Mouse (Mus musculus) neural tube, embryonic 13.5 days (tissue): ENCODE data around the gene Ryr2. TPM values are rescaled to one million over a fixed set of nuclear protein-coding genes. Genes with fewer than 3 reads are reported as not detected.

Experiments used
- ATAC-seq: fragments of 200-750 bp; cut with Nextera tagmentation; 2 replicates; pipeline ENCODE4 v1.8.0; 2017; ENCODE audit warnings: low read depth, mild to moderate bottlenecking, moderate TSS enrichment, moderate library complexity
- H3K27ac ChIP-seq: fragments of 300-500 bp; sonication (generic); replicated peaks from 2 replicates; pipeline ENCODE4 v1.5.1; 2015; ENCODE audit warnings: moderate library complexity, mild to moderate bottlenecking, inconsistent platforms
- H3K27me3 ChIP-seq: fragments of 300-500 bp; sonication (generic); 2 replicates; pipeline ENCODE4 v1.6.1; 2015; ENCODE audit warnings: mild to moderate bottlenecking, inconsistent platforms
- H3K36me3 ChIP-seq: fragments of 300-500 bp; sonication (generic); 2 replicates; pipeline ENCODE4 v1.6.1; 2015; ENCODE audit warnings: mild to moderate bottlenecking, inconsistent platforms
- H3K4me1 ChIP-seq: fragments of 300-500 bp; sonication (generic); replicated peaks from 2 replicates; pipeline ENCODE4 v1.6.1; 2015; ENCODE audit warnings: inconsistent platforms
- H3K4me2 ChIP-seq: fragments of 300-500 bp; sonication (generic); 2 replicates; pipeline ENCODE4 v1.6.1; 2015; ENCODE audit warnings: inconsistent platforms, mild to moderate bottlenecking, moderate library complexity
- H3K4me3 ChIP-seq: fragments of 300-500 bp; sonication (generic); 2 replicates; pipeline ENCODE4 v1.5.1; 2015; ENCODE audit warnings: mild to moderate bottlenecking, inconsistent platforms
- H3K9ac ChIP-seq: fragments of 300-500 bp; sonication (generic); 2 replicates; pipeline ENCODE4 v1.6.1; 2015; ENCODE audit warnings: moderate library complexity, mild to moderate bottlenecking, inconsistent platforms
- H3K9me3 ChIP-seq: fragments of 300-500 bp; sonication (generic); 2 replicates; pipeline ENCODE4 v1.6.1; 2016; ENCODE audit warnings: inconsistent platforms
- WGBS: fragments of 180-500 bp; shearing (Covaris S2); methylation state at CpG from one replicate; pipeline ENCODE4 v1.1.7; 2015; 5-methylcytosine and 5-hydroxymethylcytosine counted together
- polyA plus RNA-seq: library from polyadenylated mRNA; unstranded; fragments of >200 nt; fragmentation: Nextera tagmentation; extraction: Ambion mirVana; gene quantifications from 2 replicates; pipeline ENCODE4 v1.2.1, GENCODE M21; 2015

Ryr2 gene
- polyA plus RNA-seq, 1 experiment from 2014 or later = 1.9 TPM

DNA sequence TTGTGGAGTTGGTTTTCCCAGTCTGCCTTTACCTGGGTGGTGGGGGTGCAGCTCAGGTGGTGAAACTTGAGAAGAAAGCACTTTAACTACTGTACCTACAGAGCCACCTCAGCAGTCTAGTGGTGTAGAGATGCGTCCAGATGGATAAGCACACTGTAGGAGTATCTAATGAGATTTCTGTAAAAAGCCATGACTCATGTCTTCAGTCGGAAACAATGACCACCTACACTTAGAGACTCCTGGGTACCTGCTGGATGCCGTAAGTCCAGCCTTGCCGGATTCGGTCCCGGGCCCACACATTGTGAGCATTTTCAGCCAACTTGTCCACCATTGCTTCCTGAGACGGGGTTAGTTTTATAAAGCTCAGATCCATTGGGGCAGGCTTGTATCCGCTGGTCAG lies 334.6 kb downstream of the Ryr2 start:
- Histone ChIP-seq H3K27ac (no peak overlapping the region), H3K9ac (no peak overlapping the region), H3K9me3 (no peaks in the 10 kb centered on the region), H3K27me3 (no peaks in the 10 kb centered on the region), H3K4me2 (no peak overlapping the region), H3K36me3 (no peaks in the 10 kb centered on the region), H3K4me1 (no peaks in the 10 kb centered on the region), H3K4me3 (no peak overlapping the region)
- WGBS = 95% methylated on average over 8 of the region's 8 CpGs
- ATAC-seq = no peak

DNA sequence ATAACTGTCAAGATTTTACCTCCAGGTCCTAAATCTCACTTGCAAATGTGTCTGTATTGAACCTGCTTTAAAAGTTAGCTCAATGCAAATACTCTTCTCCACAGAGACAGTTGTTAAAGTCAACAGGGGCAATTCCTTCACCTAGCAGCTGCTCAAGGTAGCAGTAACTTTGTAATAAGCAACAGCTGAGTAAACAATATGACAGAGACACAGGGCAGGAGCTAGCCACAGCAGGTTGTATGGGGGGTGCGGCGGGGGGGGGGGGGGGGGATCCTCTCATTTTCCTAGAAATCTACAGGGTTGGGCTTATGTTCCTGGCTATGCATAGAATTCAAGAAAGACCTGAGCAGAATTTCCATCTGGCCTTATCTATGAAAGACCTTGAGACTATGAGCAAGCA lies 339.8 kb downstream of the Ryr2 start:
- H3K27me3 ChIP-seq = no peaks in the 10 kb centered on the region
- H3K4me2 ChIP-seq = no peak overlapping the region
- H3K9me3 ChIP-seq = no peaks in the 10 kb centered on the region
- 50% methylated on average over 1 of the region's 2 CpGs for WGBS
- no peak overlapping the region for H3K4me3 ChIP-seq
- ATAC-seq = no peak
- no peaks in the 10 kb centered on the region for H3K4me1 ChIP-seq
- no peak overlapping the region for H3K9ac ChIP-seq
- H3K36me3 ChIP-seq = no peaks in the 10 kb centered on the region
- no peak overlapping the region for H3K27ac ChIP-seq

DNA sequence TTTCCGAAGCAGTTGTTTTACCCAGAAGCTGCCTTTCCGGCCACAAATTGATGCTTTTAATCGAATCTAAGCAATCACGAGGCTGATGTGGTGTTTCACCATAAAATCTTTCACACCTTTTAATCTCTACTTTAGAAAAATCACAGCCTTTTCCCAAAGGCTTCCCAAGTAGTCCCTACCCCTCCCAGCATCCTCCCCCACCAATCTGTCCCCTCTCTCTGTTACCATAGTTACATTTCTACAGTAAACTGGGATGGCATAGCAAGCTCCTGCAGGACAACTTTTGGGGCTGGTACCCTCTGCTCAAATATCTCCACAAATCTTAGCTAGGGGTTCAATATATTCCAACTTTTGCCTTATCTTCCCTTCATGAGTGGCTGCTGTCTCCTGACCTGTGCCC lies 342.8 kb downstream of the Ryr2 start:
- H3K4me1 ChIP-seq = no peaks in the 10 kb centered on the region
- no peaks in the 10 kb centered on the region for H3K9me3 ChIP-seq
- no peak overlapping the region for H3K4me2 ChIP-seq
- no peaks in the 10 kb centered on the region for H3K27me3 ChIP-seq
- no peak overlapping the region for H3K27ac ChIP-seq
- H3K36me3 ChIP-seq = no peaks in the 10 kb centered on the region
- ATAC-seq = no peak
- WGBS = 84% methylated on average over 4 of the region's 4 CpGs
- H3K9ac ChIP-seq = no peak overlapping the region
- no peak overlapping the region for H3K4me3 ChIP-seq

DNA sequence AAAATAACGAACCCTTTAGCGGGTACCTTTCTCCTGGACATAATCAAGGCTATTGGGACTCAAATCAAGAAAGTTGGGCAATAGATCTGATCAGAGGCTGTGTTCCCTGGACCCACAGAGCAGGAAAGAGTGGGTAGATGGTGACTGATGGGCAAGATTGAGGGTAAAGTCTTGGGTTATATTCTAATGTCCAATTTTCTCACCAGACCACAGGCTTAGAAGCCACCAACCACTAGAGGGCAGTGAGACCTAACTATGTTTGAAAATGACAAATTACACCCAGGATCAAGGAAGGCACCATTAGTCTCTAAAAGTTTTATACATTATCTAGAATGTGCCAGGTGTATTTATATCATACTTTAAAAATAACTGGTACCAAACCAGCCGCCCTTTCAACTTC lies 343.6 kb downstream of the Ryr2 start:
- Histone ChIP-seq H3K27me3 (no peaks in the 10 kb centered on the region), H3K36me3 (no peaks in the 10 kb centered on the region), H3K4me2 (no peak overlapping the region), H3K9ac (no peak overlapping the region), H3K4me1 (no peaks in the 10 kb centered on the region), H3K4me3 (no peak overlapping the region), H3K27ac (no peak overlapping the region), H3K9me3 (no peaks in the 10 kb centered on the region)
- WGBS = 91% methylated on average over 3 of the region's 3 CpGs
- no peak for ATAC-seq

DNA sequence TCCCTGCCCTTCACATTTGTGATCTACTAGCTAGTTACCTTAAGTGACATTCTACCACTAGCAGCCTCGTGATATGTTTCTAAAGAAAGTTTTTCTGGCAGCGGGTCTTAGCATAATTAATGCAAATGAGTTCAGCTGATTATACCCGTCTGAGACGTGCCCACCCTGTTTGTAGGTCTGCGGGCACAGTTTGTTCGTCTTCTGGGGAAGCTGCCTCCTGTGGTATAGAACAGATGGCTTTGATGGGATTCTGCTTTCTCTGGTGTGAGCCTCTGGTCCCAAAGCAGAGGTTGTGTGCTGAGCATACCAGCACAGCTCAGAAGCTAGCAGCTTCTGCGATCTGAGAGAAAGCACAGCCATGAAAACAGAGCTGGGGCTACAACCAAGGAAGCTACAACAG lies 348.9 kb downstream of the Ryr2 start:
- H3K27ac ChIP-seq = no peak overlapping the region
- no peak overlapping the region for H3K9ac ChIP-seq
- no peak overlapping the region for H3K4me2 ChIP-seq
- no peaks in the 10 kb centered on the region for H3K9me3 ChIP-seq
- ATAC-seq = no peak
- WGBS = 55% methylated on average over 7 of the region's 7 CpGs
- no peaks in the 10 kb centered on the region for H3K27me3 ChIP-seq
- no peaks in the 10 kb centered on the region for H3K4me1 ChIP-seq
- H3K4me3 ChIP-seq = no peak overlapping the region
- no peaks in the 10 kb centered on the region for H3K36me3 ChIP-seq

DNA sequence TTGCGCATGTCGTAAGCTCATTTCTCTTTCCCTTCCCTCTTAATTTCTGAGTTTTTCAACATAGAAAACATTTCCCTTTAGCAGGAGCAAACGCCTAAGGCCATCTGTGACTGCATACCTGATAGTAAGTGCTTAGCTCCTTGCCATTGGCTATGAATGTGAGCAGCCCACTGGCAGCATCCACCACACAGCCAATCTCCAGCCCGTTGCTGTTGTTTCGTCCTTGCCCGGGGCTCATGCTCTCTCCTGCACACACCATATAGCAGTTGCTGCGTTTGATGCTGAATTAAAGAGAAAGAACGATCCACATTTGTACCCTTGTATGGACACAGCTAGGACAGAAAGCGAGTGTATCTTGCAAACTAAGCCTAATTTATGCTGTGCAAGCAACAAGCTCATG lies 361.3 kb downstream of the Ryr2 start:
- H3K9ac ChIP-seq = no peak overlapping the region
- no peaks in the 10 kb centered on the region for H3K4me1 ChIP-seq
- no peaks in the 10 kb centered on the region for H3K27me3 ChIP-seq
- no peak for ATAC-seq
- H3K36me3 ChIP-seq = no peaks in the 10 kb centered on the region; the same call in 1 of the 2 replicates
- 90% methylated on average over 9 of the region's 9 CpGs for WGBS
- H3K9me3 ChIP-seq = no peaks in the 10 kb centered on the region
- no peak overlapping the region for H3K4me3 ChIP-seq
- no peak overlapping the region for H3K27ac ChIP-seq
- H3K4me2 ChIP-seq = no peak overlapping the region

DNA sequence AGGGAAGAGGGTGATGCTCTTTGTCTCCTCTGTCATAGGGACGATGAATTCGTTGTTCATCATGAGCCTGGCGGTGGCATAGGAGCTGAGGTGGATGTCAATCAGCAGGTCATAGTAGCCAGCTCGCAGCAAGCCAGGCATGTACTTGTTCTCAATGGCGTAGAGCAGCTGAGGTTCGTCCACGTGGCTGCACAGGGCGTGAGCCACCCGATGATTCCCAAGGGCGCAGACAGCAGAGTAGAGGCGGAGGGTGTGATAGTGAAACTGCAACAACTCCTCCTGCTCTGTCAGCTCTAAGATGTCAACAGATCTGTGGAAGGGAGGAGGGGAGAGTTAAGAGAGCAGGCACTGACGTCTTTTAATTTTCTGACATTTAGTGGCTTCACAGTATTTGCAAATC lies 368.5 kb downstream of the Ryr2 start:
- Histone ChIP-seq H3K4me3 (no peak overlapping the region), H3K4me1 (no peaks in the 10 kb centered on the region), H3K4me2 (no peak overlapping the region), H3K9me3 (no peaks in the 10 kb centered on the region), H3K36me3 (no peaks in the 10 kb centered on the region; the same call in none of the 2 replicates), H3K9ac (no peak overlapping the region), H3K27ac (no peak overlapping the region), H3K27me3 (no peaks in the 10 kb centered on the region)
- 97% methylated on average over 12 of the region's 12 CpGs for WGBS
- no peak for ATAC-seq

DNA sequence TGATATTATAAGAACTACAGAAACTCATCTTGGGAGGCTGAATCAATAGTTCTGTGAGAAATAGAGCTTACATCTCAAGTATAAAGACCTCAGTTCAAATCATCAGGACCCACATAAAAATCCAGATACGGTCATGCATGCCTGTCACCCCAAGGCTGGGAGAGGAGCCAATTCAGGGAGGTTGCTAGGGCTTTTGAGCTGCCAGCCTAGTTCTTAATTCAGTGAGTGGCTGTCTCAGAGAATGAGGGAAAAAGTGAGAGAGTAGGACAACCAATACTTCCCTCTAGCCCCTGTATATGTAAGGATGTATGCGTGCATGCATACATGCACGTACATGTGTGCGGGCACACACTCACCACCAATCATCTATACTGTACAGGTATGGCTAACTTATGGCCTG lies 390.5 kb downstream of the Ryr2 start:
- Histone ChIP-seq H3K36me3 (no peaks in the 10 kb centered on the region), H3K27ac (no peak overlapping the region), H3K4me3 (no peak overlapping the region), H3K27me3 (no peaks in the 10 kb centered on the region), H3K4me2 (no peak overlapping the region), H3K9me3 (no peaks in the 10 kb centered on the region), H3K9ac (no peak overlapping the region), H3K4me1 (no peaks in the 10 kb centered on the region)
- ATAC-seq = no peak
- 93% methylated on average over 4 of the region's 4 CpGs for WGBS

DNA sequence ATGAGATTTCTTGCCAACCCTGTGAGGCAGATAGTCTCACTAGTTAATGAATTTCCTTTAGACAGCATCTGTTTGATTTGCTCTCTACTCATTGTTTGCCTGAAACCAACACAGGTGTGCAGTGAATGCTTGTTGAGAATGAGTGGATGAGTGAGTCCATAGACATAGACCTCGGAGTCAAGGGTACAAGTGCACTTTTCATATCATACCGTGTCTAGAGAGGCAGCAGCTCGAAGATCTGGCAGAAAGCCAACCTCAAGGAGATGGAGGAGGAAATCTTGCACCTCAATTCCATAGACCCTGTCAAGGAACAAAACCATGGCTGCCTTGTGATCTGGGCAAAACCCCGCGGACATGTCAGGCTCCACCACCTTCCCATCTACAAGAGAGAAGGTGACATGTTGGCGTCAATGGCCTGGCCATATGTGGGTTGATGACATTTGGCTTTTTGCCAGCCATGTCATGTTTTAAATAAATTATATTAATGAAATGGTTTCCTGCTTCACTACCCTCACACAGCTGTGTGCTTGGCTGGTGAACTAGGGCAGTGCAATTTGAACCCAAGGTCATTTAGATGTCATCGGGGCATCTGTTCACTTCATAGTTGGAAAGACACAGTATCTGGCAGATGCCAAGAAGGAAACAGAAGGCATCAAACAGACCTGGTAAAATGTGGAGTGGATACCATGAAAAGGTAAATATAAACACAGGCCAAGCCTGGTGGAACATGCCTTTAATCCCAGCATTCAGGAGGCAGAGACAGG lies 396.9 kb downstream of the Ryr2 start:
- WGBS = 81% methylated on average over 7 of the region's 7 CpGs
- no peak overlapping the region for H3K4me2 ChIP-seq
- H3K27ac ChIP-seq = no peak overlapping the region
- H3K27me3 ChIP-seq = no peaks in the 10 kb centered on the region
- no peak overlapping the region for H3K9ac ChIP-seq
- no peaks in the 10 kb centered on the region for H3K9me3 ChIP-seq
- H3K4me1 ChIP-seq = no peaks in the 10 kb centered on the region
- ATAC-seq = no peak
- H3K36me3 ChIP-seq = no peaks in the 10 kb centered on the region
- no peak overlapping the region for H3K4me3 ChIP-seq

DNA sequence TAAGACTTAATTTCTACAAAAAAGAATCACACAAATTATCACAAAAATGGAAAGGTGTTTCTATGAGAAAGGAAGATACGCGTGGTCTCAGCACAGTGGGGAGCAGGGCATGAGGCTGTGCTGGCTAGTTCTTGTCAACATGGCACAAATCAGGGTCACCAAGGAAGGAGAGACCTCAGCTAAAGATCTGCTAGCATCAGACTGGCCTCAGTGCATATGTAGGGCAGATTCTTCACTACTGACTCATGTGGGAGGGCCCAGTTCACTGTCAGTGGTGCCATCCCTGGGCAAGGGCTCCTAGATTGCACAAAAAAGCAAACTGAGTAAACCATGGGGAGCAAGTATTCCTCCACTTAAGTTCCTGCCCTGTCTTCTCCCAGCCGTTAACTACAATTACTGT lies 405.0 kb downstream of the Ryr2 start:
- Histone ChIP-seq H3K4me1 (no peaks in the 10 kb centered on the region), H3K27me3 (no peaks in the 10 kb centered on the region), H3K4me2 (no peak overlapping the region), H3K4me3 (no peak overlapping the region), H3K9me3 (no peaks in the 10 kb centered on the region), H3K9ac (no peak overlapping the region), H3K36me3 (no peaks in the 10 kb centered on the region), H3K27ac (no peak overlapping the region)
- 98% methylated on average over 3 of the region's 3 CpGs for WGBS
- no peak for ATAC-seq

DNA sequence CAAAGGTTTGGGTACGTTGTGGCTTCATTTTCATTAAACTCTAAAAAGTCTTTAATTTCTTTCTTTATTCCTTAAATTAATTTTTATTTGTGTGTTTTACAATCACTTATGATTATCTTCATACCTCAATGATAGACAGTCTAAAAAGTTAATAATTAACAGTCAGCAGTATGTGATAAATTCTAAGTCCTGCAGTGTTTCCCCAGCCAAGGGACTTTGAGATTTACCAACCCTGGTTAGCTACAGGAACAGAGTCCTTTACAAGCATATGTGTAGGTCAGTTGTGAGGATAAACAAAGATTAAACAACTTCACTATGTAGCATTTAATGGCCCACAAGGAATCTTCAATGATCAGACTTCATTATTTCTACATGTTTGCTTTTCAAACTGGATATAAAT lies 410.2 kb downstream of the Ryr2 start:
- Histone ChIP-seq H3K4me1 (no peaks in the 10 kb centered on the region), H3K9ac (no peak overlapping the region), H3K4me2 (no peak overlapping the region), H3K4me3 (no peak overlapping the region), H3K9me3 (no peaks in the 10 kb centered on the region), H3K27ac (no peak overlapping the region), H3K36me3 (no peaks in the 10 kb centered on the region), H3K27me3 (no peaks in the 10 kb centered on the region)
- whole genome bisulfite sequencing = 92% methylated on average over 1 of the region's 1 CpGs
- ATAC-seq = no peak

DNA sequence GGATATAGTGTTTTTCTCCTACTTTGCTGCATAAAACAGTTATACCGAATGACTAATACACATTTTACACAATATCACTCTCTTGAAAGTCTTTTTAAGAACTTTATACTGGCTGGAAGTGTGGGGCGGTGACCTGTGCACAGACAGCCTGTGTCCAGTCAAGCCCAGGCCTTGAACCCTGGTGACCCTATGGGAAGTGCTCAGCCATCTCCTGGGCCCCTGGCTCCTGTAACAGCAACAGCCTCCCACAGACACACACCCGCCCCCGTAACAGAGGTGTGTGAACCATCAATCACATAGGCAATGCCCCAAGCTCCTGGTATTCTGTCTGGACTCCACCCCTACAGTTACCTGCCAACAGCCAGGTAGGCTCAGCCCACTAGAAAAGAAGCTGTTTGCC lies 424.9 kb downstream of the Ryr2 start:
- ATAC-seq = no peak
- H3K4me3 ChIP-seq = no peak overlapping the region
- no peak overlapping the region for H3K4me2 ChIP-seq
- WGBS = 81% methylated on average over 4 of the region's 4 CpGs
- H3K9ac ChIP-seq = no peak overlapping the region
- no peaks in the 10 kb centered on the region for H3K4me1 ChIP-seq
- H3K27me3 ChIP-seq = no peaks in the 10 kb centered on the region
- no peak overlapping the region for H3K27ac ChIP-seq
- no peaks in the 10 kb centered on the region for H3K9me3 ChIP-seq
- H3K36me3 ChIP-seq = no peaks in the 10 kb centered on the region

DNA sequence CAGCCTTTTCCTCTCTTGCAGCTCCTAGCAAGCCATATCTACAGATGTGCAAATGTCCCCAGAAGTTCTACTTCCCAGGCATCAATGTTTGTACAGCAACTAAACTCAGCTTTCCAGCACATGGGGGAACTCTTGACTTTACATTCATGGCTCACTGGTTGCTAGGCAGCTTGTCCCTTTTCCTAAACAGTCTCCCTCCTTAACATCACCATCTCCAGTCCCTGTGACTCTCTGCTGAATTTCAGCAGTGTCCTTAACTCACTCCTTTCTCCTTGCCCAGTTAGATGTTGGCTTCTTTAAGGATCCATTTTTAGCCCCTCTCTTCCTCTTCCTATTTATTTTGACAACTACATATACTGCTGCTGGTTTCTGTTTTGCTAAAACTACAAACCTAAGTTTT lies 443.9 kb downstream of the Ryr2 start:
- Histone ChIP-seq H3K4me3 (no peak overlapping the region), H3K36me3 (no peaks in the 10 kb centered on the region), H3K9ac (no peak overlapping the region), H3K9me3 (no peaks in the 10 kb centered on the region), H3K27me3 (no peaks in the 10 kb centered on the region), H3K4me2 (no peak overlapping the region), H3K27ac (no peak overlapping the region), H3K4me1 (no peaks in the 10 kb centered on the region)
- no peak for ATAC-seq
